9 mouse cellular contexts compared by ENCODE assay signal in genomic region chr8:126849411-126850188, GRCm38 (mm10).
DNase-seq lines count a peak whose midpoint lies in the region; ATAC-seq and TF ChIP-seq lines count a peak whose summit lies in the region.
"Had no signal": no experiment of that assay in that cellular context is flagged by ENCODE, and none has a peak within 500 bp of the region (broad histone marks: within the 10 kb centered on the region; RNA-seq: fewer than 3 reads in every experiment).

No protein-coding gene starts in this region.

- H3K27me3 ChIP-seq in MEL (ENCODE audit: control insufficient read depth in 1 of 2, insufficient read depth in 2 of 2, low read length in 2 of 2) = no peaks in the 10 kb centered on the region
- H3K27me3 ChIP-seq in hindbrain, embryonic 14.5 days (ENCODE audit: control insufficient read depth, insufficient read depth, low read length) = no peaks in the 10 kb centered on the region
- H3K27me3 ChIP-seq in liver, embryonic 13.5 days = no peaks in the 10 kb centered on the region
- H3K27me3 ChIP-seq in neural tube, embryonic 12.5 days (replicated peaks) = no peaks in the 10 kb centered on the region

- H3K36me3 ChIP-seq in MEL (ENCODE audit: control insufficient read depth in 1 of 2, insufficient read depth in 2 of 2, low read length in 2 of 2) = peaks cover 0 to 36% of the 10 kb centered on the region in 2 experiments; a peak in 2 of 4 replicates
- no peaks in the 10 kb centered on the region for H3K36me3 ChIP-seq in hindbrain, embryonic 14.5 days (replicated peaks; ENCODE audit: control insufficient read depth, insufficient read depth)
- H3K36me3 ChIP-seq in liver, embryonic 13.5 days = no peaks in the 10 kb centered on the region
- no peaks in the 10 kb centered on the region for H3K36me3 ChIP-seq in neural tube, embryonic 12.5 days

- H3K4me2 ChIP-seq in hindbrain, embryonic 14.5 days (replicated peaks) = no peak overlapping the region
- no peak overlapping the region for H3K4me2 ChIP-seq in liver, embryonic 13.5 days
- no peak overlapping the region for H3K4me2 ChIP-seq in neural tube, embryonic 12.5 days (replicated peaks)

- H3K27ac ChIP-seq in MEL (ENCODE audit: control insufficient read depth, low read depth, low read length) = peak overlapping the region; percentile 76
- H3K27ac ChIP-seq in embryonic fibroblast, embryonic 13.5 days (ENCODE audit: insufficient read depth, low read length) = peak overlapping the region; percentile 73
- peak overlapping the region; percentile 39; the same call in 1 of the 2 replicates for H3K27ac ChIP-seq in hindbrain, embryonic 14.5 days
- peak overlapping the region; percentile 71 for H3K27ac ChIP-seq in liver, embryonic 13.5 days
- H3K27ac ChIP-seq in neural tube, embryonic 12.5 days = 0 out of 2 replicates have a peak overlapping the region, but pooled peaks have one; percentile 9

- peaks cover 27 to 61% of the 10 kb centered on the region in 2 experiments for H3K4me1 ChIP-seq in MEL (ENCODE audit: control insufficient read depth in 1 of 2, insufficient read depth in 2 of 2, low read length in 2 of 2)
- H3K4me1 ChIP-seq in embryonic fibroblast, embryonic 13.5 days (ENCODE audit: control insufficient read depth, insufficient read depth, low read length) = peaks cover 24% of the 10 kb centered on the region
- no peaks in the 10 kb centered on the region for H3K4me1 ChIP-seq in hindbrain, embryonic 14.5 days (replicated peaks; ENCODE audit: control insufficient read depth, insufficient read depth, low read length)
- peaks cover 61% of the 10 kb centered on the region for H3K4me1 ChIP-seq in liver, embryonic 13.5 days (replicated peaks)
- H3K4me1 ChIP-seq in neural tube, embryonic 12.5 days = peaks cover 12% of the 10 kb centered on the region; the same call in 1 of the 2 replicates

- 76% methylated on average over 9 of the region's 9 CpGs for WGBS in hindbrain, embryonic 14.5 days
- 19% methylated on average over 9 of the region's 9 CpGs for WGBS in liver, embryonic 13.5 days (ENCODE audit: insufficient replicate concordance)
- WGBS in neural tube, embryonic 12.5 days = 63% methylated on average over 9 of the region's 9 CpGs

- peak overlapping the region; percentile 11 to 38 for H3K4me3 ChIP-seq in MEL (ENCODE audit: control insufficient read depth in 1 of 2, insufficient read depth in 1 of 2, low read depth in 2 of 2, low read length in 2 of 2)
- H3K4me3 ChIP-seq in embryonic fibroblast, embryonic 13.5 days (ENCODE audit: insufficient read depth, low read length) = no peak overlapping the region
- no peak overlapping the region for H3K4me3 ChIP-seq in hindbrain, embryonic 14.5 days (replicated peaks; ENCODE audit: low read length)
- H3K4me3 ChIP-seq in liver, embryonic 13.5 days (replicated peaks) = no peak overlapping the region
- no peak overlapping the region for H3K4me3 ChIP-seq in neural tube, embryonic 12.5 days
- H3K4me3 ChIP-seq: erythroblast, embryonic 14.5 days had no signal

- TF ChIP-seq POLR2A in MEL (IDR thresholded peaks at IDR 0.05; ENCODE audit: control insufficient read depth in 1 of 2, insufficient read depth in 1 of 2, low read depth in 1 of 2, low read length in 2 of 2, poor library complexity in 1 of 2) = peak in 1 of 2 experiments; percentile 21; a peak in 1 of 4 replicates
- TF ChIP-seq POLR2A in embryonic fibroblast, embryonic 13.5 days (IDR thresholded peaks at IDR 0.05; ENCODE audit: low read depth, low read length) = no peak

- peak; percentile 49 to 76 for TF ChIP-seq EP300 in MEL (IDR thresholded peaks at IDR 0.05; ENCODE audit: low read depth in 1 of 2, low read length in 2 of 2)

- TF ChIP-seq CTCF in MEL (IDR thresholded peaks at IDR 0.05 in 2 of 3, conservative IDR thresholded peaks at IDR 0.05 in 1 of 3; ENCODE audit: control insufficient read depth in 1 of 3, insufficient read depth in 1 of 3, low read depth in 2 of 3, low read length in 3 of 3, poor library complexity in 1 of 3, severe bottlenecking in 1 of 3) = peak; percentile 20 to 54 (median 38); a peak in 3 of 6 replicates
- no peak for TF ChIP-seq CTCF in embryonic fibroblast, embryonic 13.5 days (IDR thresholded peaks at IDR 0.05; ENCODE audit: borderline replicate concordance, insufficient read depth, low read length)

- H3K9ac ChIP-seq in MEL (ENCODE audit: control insufficient read depth, low read depth, low read length, poor library complexity, severe bottlenecking) = peak overlapping the region; percentile 57
- H3K9ac ChIP-seq in hindbrain, embryonic 14.5 days = no peak overlapping the region
- no peak overlapping the region for H3K9ac ChIP-seq in liver, embryonic 13.5 days
- no peak overlapping the region for H3K9ac ChIP-seq in neural tube, embryonic 12.5 days

- H3K9me3 ChIP-seq in MEL (replicated peaks; ENCODE audit: insufficient read depth, low read length) = no peaks in the 10 kb centered on the region
- no peaks in the 10 kb centered on the region for H3K9me3 ChIP-seq in hindbrain, embryonic 14.5 days (ENCODE audit: control insufficient read depth, low read length)
- no peaks in the 10 kb centered on the region for H3K9me3 ChIP-seq in liver, embryonic 13.5 days (replicated peaks)
- no peaks in the 10 kb centered on the region for H3K9me3 ChIP-seq in neural tube, embryonic 12.5 days

- no peak for ATAC-seq in hindbrain, embryonic 14.5 days (ENCODE audit: low FRiP score)
- ATAC-seq in liver, embryonic 13.5 days (ENCODE audit: low read depth) = peak; percentile 50
- ATAC-seq in neural tube, embryonic 12.5 days (ENCODE audit: low FRiP score, low read depth) = no peak

- peak; percentile 46 for TF ChIP-seq RAD21 in MEL (IDR thresholded peaks at IDR 0.05; ENCODE audit: low read depth, low read length)

- no peaks in the 10 kb centered on the region; the same call in 1 of the 2 replicates for H3K79me2 ChIP-seq in MEL (ENCODE audit: control insufficient read depth, insufficient read depth, low read length, poor library complexity)

- DNase-seq in 3134 (ENCODE audit: extremely low read depth, insufficient read length, low spot score) (peak; percentile 88), MEL (ENCODE audit: low read depth, low spot score) (peak; percentile 86)
- DNase-seq in hindbrain, embryonic 14.5 days (ENCODE audit: low spot score) = no peak
- no peak for DNase-seq in liver, embryonic 13.5 days
- DNase-seq in frontal cortex, postnatal 36 days (ENCODE audit: low spot score in 2 of 2) = no peak
- DNase-seq in layer of hippocampus, postnatal 25 days (ENCODE audit: extremely low spot score in 1 of 2, low spot score in 1 of 2) = no peak

TF ChIP-seq in MEL, 35 proteins besides CTCF, POLR2A, EP300 and RAD21 (continues in another document):
- peak; percentile 46 for TF ChIP-seq SMC3 (IDR thresholded peaks at IDR 0.05; ENCODE audit: low read depth, low read length)
- TF ChIP-seq TAL1 (IDR thresholded peaks at IDR 0.05; ENCODE audit: low read length) = no peak
- no peak for TF ChIP-seq E2F4 (IDR thresholded peaks at IDR 0.05; ENCODE audit: borderline replicate concordance, low read depth, low read length)
- no peak for TF ChIP-seq UBTF (IDR thresholded peaks at IDR 0.05; ENCODE audit: borderline replicate concordance, insufficient read depth, low read depth, low read length)
- peak; percentile 54; the same call in 1 of the 2 replicates for TF ChIP-seq MAZ (IDR thresholded peaks at IDR 0.05; ENCODE audit: low read depth, low read length)
- TF ChIP-seq RCOR1 (IDR thresholded peaks at IDR 0.05; ENCODE audit: low read depth, low read length) = no peak
- TF ChIP-seq USF2 (IDR thresholded peaks at IDR 0.05; ENCODE audit: borderline replicate concordance in 1 of 2, insufficient read depth in 1 of 2, low read depth in 1 of 2, low read length in 2 of 2) = no peak
- TF ChIP-seq MAFK (IDR thresholded peaks at IDR 0.05; ENCODE audit: borderline replicate concordance, low read depth, low read length) = 0 out of 2 replicates have a peak, but pooled peaks have one; percentile 46
- TF ChIP-seq MEF2A (IDR thresholded peaks at IDR 0.05; ENCODE audit: extremely low read depth, insufficient replicate concordance, low read depth, low read length, poor library complexity, severe bottlenecking) = no peak
- TF ChIP-seq GABPA (IDR thresholded peaks at IDR 0.05; ENCODE audit: low read depth, low read length) = no peak; the same call in 1 of the 2 replicates
- TF ChIP-seq NELFE (IDR thresholded peaks at IDR 0.05; ENCODE audit: low read depth, low read length) = peak; percentile 23; the same call in 1 of the 2 replicates
- 0 out of 2 replicates have a peak, but pooled peaks have one; percentile 42 for TF ChIP-seq ZMIZ1 (IDR thresholded peaks at IDR 0.05; ENCODE audit: low read depth, low read length)
- peak; percentile 42 for TF ChIP-seq TCF12 (IDR thresholded peaks at IDR 0.05; ENCODE audit: low read depth, low read length)
- TF ChIP-seq MYC (IDR thresholded peaks at IDR 0.05; ENCODE audit: low read depth, low read length) = peak; percentile 37; the same call in 1 of the 2 replicates
- TF ChIP-seq BHLHE40 (IDR thresholded peaks at IDR 0.05; ENCODE audit: borderline replicate concordance, low read depth, low read length) = 0 out of 2 replicates have a peak, but pooled peaks have one; percentile 8
- peak; percentile 32 for TF ChIP-seq ZC3H11A (IDR thresholded peaks at IDR 0.05; ENCODE audit: low read depth, low read length)
- peak; percentile 61 for TF ChIP-seq ELF1 (IDR thresholded peaks at IDR 0.05; ENCODE audit: low read depth, low read length)
- TF ChIP-seq CHD2 (IDR thresholded peaks at IDR 0.05; ENCODE audit: low read length) = no peak
- 0 out of 2 replicates have a peak, but pooled peaks have one; percentile 32 for TF ChIP-seq CHD1 (IDR thresholded peaks at IDR 0.05; ENCODE audit: low read depth, low read length)
- TF ChIP-seq ZNF384 (IDR thresholded peaks at IDR 0.05; ENCODE audit: low read depth, low read length) = no peak
- no peak for TF ChIP-seq MXI1 (IDR thresholded peaks at IDR 0.05; ENCODE audit: low read depth, low read length)
- TF ChIP-seq GATA1 (IDR thresholded peaks at IDR 0.05; ENCODE audit: low read depth, low read length) = no peak
- TF ChIP-seq TBP (IDR thresholded peaks at IDR 0.05; ENCODE audit: low read depth, low read length) = 0 out of 2 replicates have a peak, but pooled peaks have one; percentile 37
- TF ChIP-seq POLR2AphosphoS2 (IDR thresholded peaks at IDR 0.05; ENCODE audit: low read length) = no peak
- 0 out of 2 replicates have a peak, but pooled peaks have one; percentile 6 for TF ChIP-seq POLR2AphosphoS5 (IDR thresholded peaks at IDR 0.05; ENCODE audit: borderline replicate concordance, low read depth, low read length)
- TF ChIP-seq USF1 (IDR thresholded peaks at IDR 0.05; ENCODE audit: low read depth, low read length) = 0 out of 2 replicates have a peak, but pooled peaks have one; percentile 19
- TF ChIP-seq ETS1 (IDR thresholded peaks at IDR 0.05; ENCODE audit: low read depth, low read length) = peak; percentile 62; the same call in 1 of the 2 replicates
- no peak for TF ChIP-seq ZKSCAN1 (IDR thresholded peaks at IDR 0.05; ENCODE audit: low read depth, low read length)
- TF ChIP-seq MYB (IDR thresholded peaks at IDR 0.05; ENCODE audit: low read depth, low read length) = 0 out of 2 replicates have a peak, but pooled peaks have one; percentile 32

Comparison
In these comparisons a context has a peak if more than half of its experiments do, and no peak if none do; other contexts are left out.
1. DNase-seq: peak in 3134 (single experiment) and MEL (single experiment); none in hindbrain, embryonic 14.5 days (single experiment), liver, embryonic 13.5 days (single experiment), frontal cortex, postnatal 36 days (0 of 2) and layer of hippocampus, postnatal 25 days (0 of 2).
2. H3K27ac ChIP-seq: peak in every context shown above with its lines; median percentile 76 in MEL; 73 in embryonic fibroblast, embryonic 13.5 days; 71 in liver, embryonic 13.5 days; 39 in hindbrain, embryonic 14.5 days; 9 in neural tube, embryonic 12.5 days.
3. H3K4me3 ChIP-seq: peak in MEL (2 of 2); none in embryonic fibroblast, embryonic 13.5 days (single experiment), hindbrain, embryonic 14.5 days (single experiment), liver, embryonic 13.5 days (single experiment) and neural tube, embryonic 12.5 days (single experiment).